In the genomic region with DNA sequence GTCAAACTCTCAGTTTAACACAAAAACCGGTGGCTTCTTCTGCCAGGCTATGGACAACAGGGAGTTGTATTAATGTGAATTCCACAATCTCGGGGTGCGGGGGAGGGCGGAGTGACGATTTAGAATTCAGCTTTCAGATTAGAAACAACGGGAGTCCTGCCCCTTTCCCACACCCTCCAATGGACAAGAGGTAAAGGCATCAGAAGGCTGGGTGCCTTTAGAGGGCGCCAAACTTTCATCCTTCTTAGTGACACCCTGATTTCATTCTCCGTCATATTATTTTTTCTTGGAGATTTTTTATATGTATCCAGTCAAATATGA, we compare ENCODE assay signal across 9 mouse cellular contexts. TPM values are rescaled to one million over a fixed set of nuclear protein-coding genes. Genes with fewer than 3 reads are reported as not detected.
DNase-seq lines count a peak whose midpoint lies in the region; ATAC-seq and TF ChIP-seq lines count a peak whose summit lies in the region.
"Had no signal": no experiment of that assay in that cellular context is flagged by ENCODE, and none has a peak within 500 bp of the region (broad histone marks: within the 10 kb centered on the region; RNA-seq: fewer than 3 reads in every experiment).

A gene (minus strand): TSS at position 137 of the 321 bp plus-strand sequence.

- H3K27me3 ChIP-seq in limb, embryonic 13.5 days, result no peaks in the 10 kb centered on the region
- no peaks in the 10 kb centered on the region for H3K27me3 ChIP-seq in limb, embryonic 10.5 days (ENCODE audit: low read depth, poor library complexity, severe bottlenecking)
- H3K27me3 ChIP-seq in lung, embryonic 14.5 days (ENCODE audit: insufficient read depth, low read length), result no peaks in the 10 kb centered on the region
- H3K27me3 ChIP-seq in stomach, postnatal 0 days (ENCODE audit: control insufficient read depth, insufficient read depth, low read length), result no peaks in the 10 kb centered on the region
- H3K27me3 ChIP-seq in forebrain, embryonic 13.5 days, result no peaks in the 10 kb centered on the region

- H3K4me3 ChIP-seq in limb, embryonic 13.5 days, result no peak within 1 kb of the TSS
- H3K4me3 ChIP-seq in limb, embryonic 10.5 days, result no peak within 1 kb of the TSS
- no peak within 1 kb of the TSS for H3K4me3 ChIP-seq in lung, embryonic 14.5 days (ENCODE audit: low read depth, low read length)
- no peak within 1 kb of the TSS; the same call in 1 of the 2 replicates for H3K4me3 ChIP-seq in stomach, postnatal 0 days (ENCODE audit: low read depth, low read length)
- H3K4me3 ChIP-seq in forebrain, embryonic 13.5 days, result no peak within 1 kb of the TSS

- H3K4me1 ChIP-seq in limb, embryonic 13.5 days, result no peaks in the 10 kb centered on the region
- H3K4me1 ChIP-seq in limb, embryonic 10.5 days, result no peaks in the 10 kb centered on the region
- no peaks in the 10 kb centered on the region for H3K4me1 ChIP-seq in lung, embryonic 14.5 days (ENCODE audit: insufficient read depth)
- H3K4me1 ChIP-seq in stomach, postnatal 0 days (replicated peaks; ENCODE audit: control insufficient read depth, insufficient read depth), result no peaks in the 10 kb centered on the region
- no peaks in the 10 kb centered on the region for H3K4me1 ChIP-seq in forebrain, embryonic 13.5 days

- DNase-seq in limb, embryonic 10.5 days (ENCODE audit: low spot score), result no peak
- peak; percentile 61 for DNase-seq in adrenal gland, adult 2 months
- peak; percentile 27 to 30 for DNase-seq in gastrocnemius, postnatal 36 days
- DNase-seq in kidney, adult 8-10 months, result peak; percentile 71 to 86
- peak; percentile 66 for DNase-seq in lung, embryonic 14.5 days
- DNase-seq in stomach, postnatal 0 days (ENCODE audit: low spot score), result peak; percentile 45

- TF ChIP-seq CTCF in lung, embryonic 14.5 days (IDR thresholded peaks at IDR 0.05; ENCODE audit: low read depth), result peak; percentile 47
- peak; percentile 71 for TF ChIP-seq CTCF in stomach, postnatal 0 days (IDR thresholded peaks at IDR 0.05; ENCODE audit: low read depth)

- H3K9ac ChIP-seq in limb, embryonic 13.5 days, result no peak within 1 kb of the TSS
- H3K9ac ChIP-seq in lung, embryonic 14.5 days, result no peak within 1 kb of the TSS
- H3K9ac ChIP-seq in stomach, postnatal 0 days (ENCODE audit: low read length), result no peak within 1 kb of the TSS
- no peak within 1 kb of the TSS for H3K9ac ChIP-seq in forebrain, embryonic 13.5 days

- WGBS in limb, embryonic 13.5 days, result 45% methylated on average over 8 of the region's 8 CpGs
- WGBS in limb, embryonic 10.5 days, result 55% methylated on average over 8 of the region's 8 CpGs
- WGBS in lung, embryonic 14.5 days, result 40% methylated on average over 8 of the region's 8 CpGs
- WGBS in stomach, postnatal 0 days, result 45% methylated on average over 8 of the region's 8 CpGs
- 48% methylated on average over 8 of the region's 8 CpGs for WGBS in forebrain, embryonic 13.5 days

- no peak for ATAC-seq in limb, embryonic 13.5 days (ENCODE audit: low FRiP score, low read depth)
- ATAC-seq in lung, embryonic 14.5 days (ENCODE audit: insufficient read depth), result no peak
- ATAC-seq in stomach, postnatal 0 days (ENCODE audit: low FRiP score, low TSS enrichment), result no peak
- no peak for ATAC-seq in forebrain, embryonic 13.5 days

- no peaks in the 10 kb centered on the region for H3K36me3 ChIP-seq in limb, embryonic 13.5 days
- no peaks in the 10 kb centered on the region for H3K36me3 ChIP-seq in limb, embryonic 10.5 days
- H3K36me3 ChIP-seq in lung, embryonic 14.5 days (ENCODE audit: insufficient read depth), result no peaks in the 10 kb centered on the region
- H3K36me3 ChIP-seq in stomach, postnatal 0 days (ENCODE audit: control insufficient read depth, insufficient read depth, low read length), result no peaks in the 10 kb centered on the region
- H3K36me3 ChIP-seq in forebrain, embryonic 13.5 days (ENCODE audit: poor library complexity, severe bottlenecking), result no peaks in the 10 kb centered on the region

- intact Hi-C loops in gastrocnemius, postnatal 36 days (cut with DNase I), result no loop called here

- no peak within 1 kb of the TSS for H3K27ac ChIP-seq in limb, embryonic 13.5 days
- H3K27ac ChIP-seq in limb, embryonic 10.5 days, result no peak within 1 kb of the TSS
- H3K27ac ChIP-seq in lung, embryonic 14.5 days (ENCODE audit: low read depth), result no peak within 1 kb of the TSS
- no peak within 1 kb of the TSS for H3K27ac ChIP-seq in stomach, postnatal 0 days (replicated peaks)
- H3K27ac ChIP-seq in forebrain, embryonic 13.5 days, result no peak within 1 kb of the TSS

- 0 out of 2 replicates have a peak within 1 kb of the TSS, but pooled peaks have one; percentile 19 for H3K4me2 ChIP-seq in limb, embryonic 13.5 days (replicated peaks)
- H3K4me2 ChIP-seq in lung, embryonic 14.5 days, result no peak within 1 kb of the TSS
- peak within 1 kb of the TSS; percentile 36 for H3K4me2 ChIP-seq in stomach, postnatal 0 days (replicated peaks; ENCODE audit: low read depth)
- H3K4me2 ChIP-seq in forebrain, embryonic 13.5 days, result no peak within 1 kb of the TSS

- no peaks in the 10 kb centered on the region for H3K9me3 ChIP-seq in limb, embryonic 13.5 days
- no peaks in the 10 kb centered on the region for H3K9me3 ChIP-seq in limb, embryonic 10.5 days (replicated peaks)
- no peaks in the 10 kb centered on the region for H3K9me3 ChIP-seq in lung, embryonic 14.5 days (ENCODE audit: low read depth, low read length)
- H3K9me3 ChIP-seq in stomach, postnatal 0 days (ENCODE audit: control insufficient read depth, low read length), result no peaks in the 10 kb centered on the region
- H3K9me3 ChIP-seq in forebrain, embryonic 13.5 days (replicated peaks), result no peaks in the 10 kb centered on the region

- no peak for TF ChIP-seq EP300 in stomach, postnatal 0 days (optimal IDR thresholded peaks at IDR 0.05)

RNA-seq across cellular contexts. Expression of the gene that starts here (rescaled TPM):
- 0.23 and 0.51 TPM in 2 replicates for polyA plus RNA-seq in limb, embryonic 13.5 days (2015; fragmentation: Nextera tagmentation; extraction: Ambion mirVana)
- 0.08 TPM in 1 of 2 replicates, not detected in the other for polyA plus RNA-seq in limb, embryonic 10.5 days (2016; fragmentation: Nextera tagmentation; extraction: Ambion mirVana)
- 1 to 10 TPM; 1.2 to 2.1 TPM for total RNA-seq in adrenal gland, adult 2 months (2021)
- polyA plus RNA-seq in adrenal gland, adult 2 months (2012; rRNA removed), result 0.17 and 0.46 TPM in 2 replicates
- under 1 TPM; 0.12 to 0.41 TPM for total RNA-seq in gastrocnemius, postnatal 36 days (2021)
- 0.38 and 0.85 TPM in 2 replicates for polyA plus RNA-seq in lung, embryonic 14.5 days (2014; fragmentation: Nextera tagmentation; extraction: Ambion mirVana)
- polyA plus RNA-seq in stomach, postnatal 0 days (2015; fragmentation: Nextera tagmentation; extraction: Ambion mirVana), result 0.51 and 0.62 TPM in 2 replicates
- polyA plus RNA-seq in forebrain, embryonic 13.5 days (2015; fragmentation: Nextera tagmentation; extraction: Ambion mirVana), result 0.31 TPM in 1 of 2 replicates, not detected in the other
- total RNA-seq: layer of hippocampus, adult 18-20 months had no signal

Comparison
In these comparisons a context has a peak if more than half of its experiments do, and no peak if none do; other contexts are left out.
1. Peak in DNase-seq in gastrocnemius, postnatal 36 days; RNA of the gene not detected or under 1 TPM.
2. Peak in DNase-seq in lung, embryonic 14.5 days; RNA of the gene not detected or under 1 TPM.
3. Peak in DNase-seq and H3K4me2 ChIP-seq in stomach, postnatal 0 days; RNA of the gene not detected or under 1 TPM.